Mouse (Mus musculus) Muller cell, postnatal 12 days (primary cell): ENCODE results near the gene Dlx6.

Experiments
- DNase-seq: peaks from one replicate; pipeline ENCODE4 v3.0.0-alpha.2; 2015; ENCODE audit errors: inconsistent ontology term

Gene Dlx6

DNA sequence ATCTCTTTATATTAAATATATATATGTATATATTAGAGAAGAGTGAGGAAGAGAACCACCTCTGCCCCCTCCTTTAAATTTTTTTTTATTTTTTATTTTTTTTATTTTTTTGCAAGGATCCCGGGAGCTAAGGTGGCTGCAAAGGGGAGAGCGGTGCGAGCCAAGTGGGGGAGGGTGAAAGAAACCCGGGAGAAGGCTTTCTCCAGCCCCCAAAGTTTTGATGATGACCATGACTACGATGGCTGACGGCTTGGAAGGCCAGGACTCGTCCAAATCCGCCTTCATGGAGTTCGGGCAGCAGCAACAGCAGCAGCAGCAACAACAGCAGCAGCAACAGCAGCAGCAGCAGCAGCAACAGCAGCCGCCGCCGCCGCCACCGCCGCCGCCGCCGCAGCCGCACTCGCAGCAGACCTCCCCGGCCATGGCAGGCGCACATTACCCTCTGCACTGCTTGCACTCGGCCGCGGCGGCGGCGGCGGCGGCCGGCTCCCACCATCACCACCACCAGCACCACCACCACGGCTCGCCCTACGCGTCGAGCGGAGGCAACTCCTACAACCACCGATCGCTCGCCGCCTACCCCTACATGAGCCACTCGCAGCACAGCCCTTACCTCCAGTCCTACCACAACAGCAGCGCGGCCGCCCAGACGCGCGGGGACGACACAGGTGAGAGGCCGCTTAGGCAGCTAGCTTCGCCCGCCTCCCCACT is at the start of gene Dlx6:
Dlx6 (plus strand) TSS at position 175 of the 711 bp plus-strand sequence.
- DNase-seq = no peak

DNA sequence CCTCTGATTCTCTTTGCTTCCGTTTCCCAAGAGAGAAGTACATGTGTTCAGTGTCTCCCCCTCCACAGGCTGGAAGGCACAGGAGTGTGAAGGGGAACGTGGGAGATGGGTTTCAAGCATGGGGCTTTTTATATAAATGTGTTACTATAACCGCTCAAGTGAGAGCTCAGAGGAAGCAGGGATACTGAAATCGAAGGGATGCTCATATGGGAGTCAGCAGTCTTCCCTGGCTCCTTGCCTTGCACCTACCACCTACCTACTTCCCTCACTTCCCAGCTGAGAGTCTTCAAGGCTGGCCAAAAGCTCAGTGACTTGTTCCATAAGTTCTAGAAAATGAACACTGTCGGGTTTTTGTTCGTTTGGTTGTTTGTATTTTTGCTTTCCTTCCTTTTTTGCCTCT is 46.3 kb upstream of the Dlx6 start:
- no peak for DNase-seq

DNA sequence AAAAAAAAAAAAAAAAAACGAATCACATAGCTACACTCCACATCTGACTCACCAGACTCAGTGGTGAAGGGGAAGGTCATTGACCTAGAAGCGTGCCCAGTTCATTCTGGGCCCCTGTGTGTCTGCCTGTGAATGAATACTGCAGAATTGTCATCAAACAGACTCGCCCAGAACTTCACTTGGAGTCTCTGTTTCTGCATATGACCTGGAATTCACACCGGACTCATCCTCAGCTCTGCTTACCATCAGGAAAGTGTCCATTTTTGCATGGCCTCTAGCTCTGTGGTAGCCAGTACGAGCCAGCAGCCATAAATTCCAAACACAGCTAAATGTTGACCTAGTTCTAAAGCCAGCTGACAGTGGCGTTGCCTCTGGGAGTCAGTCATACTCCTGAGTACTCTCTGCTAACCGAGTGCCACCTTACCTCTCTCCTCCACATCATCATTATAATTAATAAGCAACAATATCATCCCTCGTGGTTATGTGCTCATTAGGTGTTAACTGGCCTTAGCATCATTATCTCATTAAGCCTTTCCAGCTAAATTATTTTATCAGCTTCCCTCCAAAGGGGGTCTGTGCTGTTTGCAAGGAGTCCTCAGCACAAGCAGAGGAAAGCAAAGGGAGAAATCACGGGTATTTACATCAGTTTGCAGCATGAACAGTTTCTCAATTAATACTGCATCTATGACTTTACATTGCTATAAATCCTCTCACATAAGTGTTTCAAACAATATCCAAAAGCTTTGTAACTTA is 44.9 kb upstream of the Dlx6 start:
- DNase-seq = peak; percentile 45

DNA sequence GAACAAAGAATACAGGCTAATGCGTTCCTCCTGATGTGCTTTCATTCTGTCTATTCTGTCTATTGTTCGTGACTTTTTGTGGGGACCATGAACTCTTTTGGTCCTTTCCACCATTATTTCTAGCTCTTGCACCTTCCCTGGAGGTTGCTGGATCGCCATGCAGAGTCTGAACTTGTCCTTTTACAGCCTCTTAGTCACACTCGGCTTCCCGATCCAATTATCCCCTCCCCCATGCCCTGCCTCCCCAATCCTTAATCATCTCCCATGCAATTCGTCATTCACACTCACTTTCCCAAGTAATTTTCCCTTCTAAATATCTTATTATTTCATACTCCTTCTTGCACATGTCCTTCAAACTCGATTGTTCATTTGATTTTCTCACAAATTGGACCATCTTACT is 44.0 kb upstream of the Dlx6 start:
- DNase-seq = no peak

DNA sequence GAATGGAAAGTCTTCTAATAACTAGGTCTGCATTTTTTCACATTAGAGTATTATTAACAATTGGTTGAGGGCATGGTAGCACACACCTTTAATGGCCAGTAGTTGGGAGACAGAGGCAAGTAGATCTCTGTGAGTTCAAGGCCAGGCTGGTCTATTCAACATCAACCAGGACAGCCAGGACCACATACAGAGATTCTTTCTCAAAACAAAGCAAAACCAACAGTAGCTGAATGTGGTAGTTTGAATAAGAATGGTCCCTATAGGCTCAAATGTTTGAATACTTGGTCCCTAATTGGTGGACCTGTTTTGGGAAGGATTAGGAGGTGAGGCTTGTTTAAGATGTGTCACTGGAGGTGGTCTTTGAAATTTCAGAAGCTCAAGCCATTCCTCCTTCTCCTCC is 37.8 kb upstream of the Dlx6 start:
- DNase-seq = no peak

DNA sequence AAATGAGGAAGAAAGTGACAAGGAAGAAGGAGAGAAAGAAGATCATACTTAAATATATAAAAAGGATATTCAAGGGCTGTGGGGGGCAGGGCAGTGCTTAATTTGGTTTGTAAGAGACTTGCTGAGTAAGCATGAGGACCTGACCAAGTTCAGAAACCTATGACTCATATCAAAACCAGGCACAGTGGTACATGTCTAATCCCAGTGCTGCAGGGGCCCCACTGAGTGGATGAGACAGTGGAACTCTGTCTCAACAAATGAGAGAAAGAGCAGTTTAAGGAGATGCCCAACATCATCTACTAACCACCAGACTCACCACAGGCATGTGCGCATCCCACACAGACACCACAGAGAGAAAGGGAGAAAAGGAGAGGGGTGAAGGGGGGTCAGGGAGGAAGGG is 36.3 kb upstream of the Dlx6 start:
- DNase-seq = peak; percentile 25

GRCm38 (mm10) chr6:6830446-6830845 is 32.7 kb upstream of the Dlx6 start:
- DNase-seq = no peak

DNA sequence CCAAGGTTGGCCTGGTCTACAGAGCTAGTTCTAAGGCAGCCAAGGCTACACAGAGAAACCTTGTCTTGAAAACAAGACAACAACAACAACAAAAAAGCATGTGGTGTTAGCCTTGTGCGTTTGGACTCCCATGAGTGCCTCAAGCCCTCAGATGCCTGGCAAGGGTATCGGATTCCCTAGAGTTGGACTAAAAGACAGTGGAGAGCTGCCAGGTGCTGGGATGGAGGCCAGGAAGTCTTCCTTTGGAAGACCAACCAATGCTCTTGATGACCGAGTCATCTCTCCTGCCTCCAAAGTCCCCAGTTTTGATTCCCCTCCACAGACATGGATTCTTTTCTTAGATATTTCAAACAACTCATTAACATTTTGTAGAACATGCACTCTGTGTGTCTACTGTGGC is 29.8 kb upstream of the Dlx6 start:
- DNase-seq = no peak

DNA sequence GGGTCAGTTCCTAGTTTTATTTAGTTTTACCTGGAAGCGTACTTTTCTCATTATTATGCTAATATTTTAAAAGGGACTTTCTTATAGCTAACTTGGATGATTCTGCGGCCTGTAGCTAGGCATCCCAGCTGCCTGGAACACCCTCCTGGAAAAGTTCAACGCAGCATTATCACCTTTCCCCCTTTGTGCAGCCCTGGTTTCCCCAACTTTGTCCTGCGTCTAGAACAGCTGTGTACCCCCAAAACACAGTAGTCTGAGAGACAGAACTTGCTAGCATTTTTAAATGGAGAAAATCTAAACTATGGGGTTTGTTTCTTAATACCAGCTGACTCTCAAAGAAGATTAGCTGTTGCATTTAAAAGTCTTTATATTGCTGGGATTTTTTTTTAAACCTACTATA is 14.6 kb upstream of the Dlx6 start:
- DNase-seq = no peak

- DNase-seq = no peak
These were observed 13.4 kb upstream of the Dlx6 start for GRCm38 (mm10) chr6:6849744-6850143.

- no peak for DNase-seq
These were observed 12.6 kb upstream of the Dlx6 start for GRCm38 (mm10) chr6:6850324-6851060.

GRCm38 (mm10) chr6:6851166-6851565 is 12.0 kb upstream of the Dlx6 start:
- DNase-seq = no peak

- DNase-seq = no peak
These were observed 10.2 kb upstream of the Dlx6 start for GRCm38 (mm10) chr6:6852944-6853343.

DNA sequence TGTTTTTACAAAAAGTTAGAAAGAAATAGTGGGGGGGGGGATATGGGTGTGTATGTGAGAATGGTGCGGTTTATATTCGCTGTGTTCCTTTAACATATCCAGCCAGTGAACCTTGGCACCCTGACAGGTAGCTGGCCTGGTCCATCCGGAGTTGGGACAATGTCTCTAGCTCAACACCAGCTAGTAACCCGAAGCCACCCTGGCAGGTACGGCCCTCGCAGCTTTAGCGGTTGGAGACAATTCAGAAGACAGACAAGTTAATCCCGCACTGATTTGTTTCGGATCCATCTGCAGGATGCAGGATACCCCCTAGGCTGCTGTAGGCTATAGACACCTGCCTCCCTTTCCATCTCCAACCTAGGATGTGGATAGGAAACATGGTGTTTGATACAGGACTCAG is 9.0 kb upstream of the Dlx6 start:
- DNase-seq = no peak

- no peak for DNase-seq
These were observed 8.0 kb upstream of the Dlx6 start for GRCm38 (mm10) chr6:6854902-6855745.

DNA sequence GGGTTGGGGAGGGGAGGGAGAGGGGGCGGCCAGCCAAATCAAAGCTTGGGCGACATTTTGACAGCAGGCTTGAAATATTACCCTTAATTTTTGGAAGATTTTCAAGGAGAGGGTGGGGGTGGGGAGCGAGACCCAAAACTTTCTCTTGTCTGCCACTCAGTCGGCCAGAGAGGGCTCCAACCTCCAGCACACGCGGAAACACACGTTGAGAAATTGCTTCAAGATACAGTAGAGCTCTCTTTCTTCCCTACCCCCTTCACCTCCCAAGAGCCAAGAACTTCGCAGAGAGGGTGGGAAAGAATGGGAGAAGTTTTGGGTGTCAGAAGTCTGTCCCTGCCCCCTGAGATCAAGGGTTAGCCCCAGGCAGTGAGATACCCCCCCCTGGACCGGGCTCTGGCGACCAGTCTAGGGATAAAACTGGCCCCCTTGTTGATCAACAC is 7.4 kb upstream of the Dlx6 start:
- DNase-seq = no peak

GRCm38 (mm10) chr6:6856316-6856715 is 6.8 kb upstream of the Dlx6 start:
- DNase-seq = no peak

DNA sequence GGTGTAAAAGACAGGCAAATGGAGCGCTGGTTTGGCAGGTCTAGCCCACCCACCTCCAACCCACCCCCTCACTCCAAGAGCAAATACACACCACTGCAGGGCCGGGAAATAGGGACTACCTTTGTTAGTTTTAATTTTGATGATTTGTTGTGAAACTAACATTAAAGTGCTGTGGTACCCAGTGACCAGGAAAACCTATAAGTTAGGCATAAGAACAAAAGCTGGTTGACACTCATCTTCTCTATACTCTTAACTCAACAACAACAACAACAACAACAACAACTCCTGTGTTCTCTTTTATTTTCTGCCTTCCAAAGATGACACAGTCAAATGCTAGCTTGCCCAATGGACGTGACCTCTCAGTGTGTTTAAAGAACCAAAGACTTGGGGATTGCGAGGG is 6.3 kb upstream of the Dlx6 start:
- no peak for DNase-seq

DNA sequence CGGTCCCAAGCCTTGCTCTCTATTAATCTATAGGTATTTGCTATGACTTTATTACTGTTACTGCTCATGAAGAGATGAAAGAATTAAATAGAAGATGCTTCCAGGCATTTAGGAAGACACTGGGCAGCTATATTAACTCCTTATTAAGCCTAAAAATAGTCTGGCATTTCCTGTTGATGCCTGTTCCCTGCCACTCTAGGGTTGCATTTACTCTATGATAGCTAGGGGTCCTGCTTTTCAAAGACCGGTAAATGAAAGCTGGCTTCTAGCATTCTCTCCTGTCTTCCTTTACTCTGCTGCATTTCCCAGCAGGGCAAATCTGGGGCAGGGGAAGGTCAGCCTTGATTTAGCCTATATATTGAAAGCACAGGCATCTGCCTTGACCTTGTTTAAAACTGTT is 5.4 kb upstream of the Dlx6 start:
- DNase-seq = no peak

GRCm38 (mm10) chr6:6858571-6858970 is 4.6 kb upstream of the Dlx6 start:
- no peak for DNase-seq

DNA sequence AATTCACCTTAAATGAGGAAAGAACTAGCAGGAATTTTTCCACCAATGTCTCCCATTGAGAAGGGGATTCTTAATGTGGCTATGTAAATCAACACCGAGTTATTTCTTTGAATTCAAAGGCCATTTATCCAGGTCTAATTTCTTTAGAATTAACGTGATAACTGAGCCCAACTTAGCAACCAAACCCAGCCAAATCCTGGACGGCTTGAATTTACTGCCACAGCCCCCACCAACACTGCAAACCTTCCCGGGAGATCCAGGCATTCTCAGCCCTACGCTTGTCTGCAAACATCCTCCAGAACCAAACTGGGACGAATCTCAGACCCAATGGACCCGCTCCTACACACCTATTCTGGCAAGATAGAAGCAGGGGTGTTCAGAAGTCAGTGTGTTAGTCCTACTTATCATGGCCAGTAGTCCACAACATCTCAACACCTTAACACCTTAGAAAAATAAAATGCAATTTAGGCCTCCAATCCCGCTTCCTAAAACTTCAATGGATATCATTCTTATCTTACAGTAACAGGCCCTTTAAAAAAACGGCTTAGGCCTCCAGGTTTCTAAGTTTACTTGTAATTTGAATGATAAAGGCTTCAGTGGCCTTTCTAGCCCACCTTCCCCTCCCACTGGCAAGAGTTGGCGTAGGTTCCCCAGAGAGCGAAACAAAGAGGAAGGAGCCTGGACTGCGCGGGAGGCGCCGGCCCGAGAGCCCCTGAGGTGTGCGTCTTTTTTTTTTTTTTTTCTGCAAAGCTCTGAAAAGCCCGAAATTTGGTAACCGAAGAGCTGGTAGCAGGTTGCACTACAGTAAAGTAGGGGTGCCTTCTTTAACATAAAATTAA is 3.8 kb upstream of the Dlx6 start:
- no peak for DNase-seq
